Mouse (Mus musculus): ENCODE data around the gene Gm6812. TPM values are rescaled to one million over a fixed set of nuclear protein-coding genes. Genes with fewer than 3 reads are reported as not detected.
"Not testable (repeated sequence)": the region's sequence is repeated elsewhere in the genome, so short reads cannot be mapped to it uniquely, and the experiment has no call there.

Gm6812 gene
- polyA plus RNA-seq (2012): not detected in 2 replicates

- H3K27me3 ChIP-seq (ENCODE audit: control insufficient read depth); H3K4me1 ChIP-seq (ENCODE audit: control insufficient read depth); H3K9me3 ChIP-seq (ENCODE audit: control insufficient read depth, low read length); H3K36me3 ChIP-seq (ENCODE audit: control insufficient read depth); H3K4me3 ChIP-seq (replicated peaks): not testable (repeated sequence)
These were observed at the start of gene Gm6812 for GRCm38 (mm10) chrX:68892953-68893352. Gm6812 (minus strand) TSS chrX:68893053.

DNA sequence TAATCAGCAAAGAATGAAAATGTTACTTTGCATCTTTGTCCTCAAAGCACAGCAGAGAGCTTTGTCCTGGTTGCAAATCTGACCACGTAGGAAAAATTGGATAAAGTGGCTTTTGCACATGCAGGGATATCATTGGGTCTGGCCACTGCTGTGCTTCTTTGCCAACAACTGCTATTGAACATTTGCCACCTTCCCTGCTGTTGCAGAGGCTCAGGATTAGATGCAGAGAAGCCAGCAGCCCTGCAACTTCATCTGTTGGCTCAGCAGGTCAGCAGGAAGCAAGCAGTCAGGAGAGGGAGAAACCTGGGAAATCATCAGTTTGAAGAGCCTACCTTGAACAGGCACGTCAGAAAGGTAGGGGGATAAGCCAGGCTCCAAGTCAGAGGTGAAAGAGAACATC, 27.7 kb downstream of the Gm6812 start:
- TF ChIP-seq GATA1 (IDR thresholded peaks at IDR 0.05; ENCODE audit: low read length) (no peak), TAL1 (IDR thresholded peaks at IDR 0.05; ENCODE audit: low read length) (no peak)
- H3K27me3 ChIP-seq (ENCODE audit: control insufficient read depth): no peaks in the 10 kb centered on the region
- H3K9me3 ChIP-seq (ENCODE audit: control insufficient read depth, low read length): no peaks in the 10 kb centered on the region
- H3K4me3 ChIP-seq (replicated peaks): no peak overlapping the region
- no peaks in the 10 kb centered on the region for H3K36me3 ChIP-seq (ENCODE audit: control insufficient read depth)
- no peaks in the 10 kb centered on the region for H3K4me1 ChIP-seq (ENCODE audit: control insufficient read depth)

Other genes with a start within 250 kb of the Gm6812 start
- gene Fmr1, start 214.5 kb downstream of the Gm6812 start, polyA plus RNA-seq (2012): 0.49 and 0.96 TPM in 2 replicates
- not detected in 2 replicates for gene Fmr1nb, start 131.2 kb downstream of the Gm6812 start, polyA plus RNA-seq (2012)
- gene Gm14698, start 72.0 kb downstream of the Gm6812 start, polyA plus RNA-seq (2012): not detected in 2 replicates

Measured in erythroblast, embryonic 14.5 days (primary cell).